Mouse (Mus musculus) midbrain, postnatal 0 days (tissue): ENCODE measurements at regions not wholly inside any gene's neighbourhood (a gene's known extent, or its start where the extent isn't known, plus 50 kb on each side); places are given as distances from the start of the nearest gene placed in this dataset.

Experiments used
- ATAC-seq: fragments of 200-750 bp; cut with Nextera tagmentation; 2 replicates; pipeline ENCODE4 v1.8.0; 2017; ENCODE audit warnings: moderate number of reproducible peaks, mild to moderate bottlenecking, moderate TSS enrichment, moderate library complexity; ENCODE audit not compliant: low FRiP score
- DNase-seq: peaks from one replicate; pipeline ENCODE4 v3.0.0-alpha.2; 2015; ENCODE audit warnings: low spot score
- H3K27ac ChIP-seq: fragments of 300-500 bp; sonication (generic); 2 replicates; pipeline ENCODE4 v1.5.1; 2014; ENCODE audit warnings: low read depth, mild to moderate bottlenecking, low read length, mixed read lengths
- H3K27me3 ChIP-seq: fragments of 300-500 bp; sonication (generic); 2 replicates; pipeline ENCODE4 v1.6.1; 2014; ENCODE audit warnings: low read length, control low read depth, mixed read lengths; ENCODE audit not compliant: insufficient read depth
- H3K36me3 ChIP-seq: fragments of 300-500 bp; sonication (generic); 2 replicates; pipeline ENCODE4 v1.6.1; 2014; ENCODE audit warnings: low read length, control low read depth, mixed read lengths; ENCODE audit not compliant: insufficient read depth
- H3K4me1 ChIP-seq: fragments of 300-500 bp; sonication (generic); 2 replicates; pipeline ENCODE4 v1.6.1; 2014; ENCODE audit warnings: mild to moderate bottlenecking, control low read depth, antibody characterized with exemption, low read length, mixed read lengths; ENCODE audit not compliant: insufficient read depth
- H3K4me2 ChIP-seq: fragments of 300-500 bp; sonication (generic); 2 replicates; pipeline ENCODE4 v1.6.1; 2014; ENCODE audit warnings: low read depth, mild to moderate bottlenecking, low read length, mixed read lengths; ENCODE audit not compliant: poor library complexity, severe bottlenecking
- H3K4me3 ChIP-seq: fragments of 300-500 bp; sonication (generic); 2 replicates; pipeline ENCODE4 v1.5.1; 2014; ENCODE audit warnings: low read depth, mild to moderate bottlenecking, low read length, moderate library complexity
- H3K9ac ChIP-seq: fragments of 300-500 bp; sonication (generic); replicated peaks from 2 replicates; pipeline ENCODE4 v1.6.1; 2014; ENCODE audit warnings: mild to moderate bottlenecking, low read length, moderate library complexity, mixed read lengths; ENCODE audit not compliant: poor library complexity, severe bottlenecking
- H3K9me3 ChIP-seq: fragments of 300-500 bp; sonication (generic); 2 replicates; pipeline ENCODE4 v1.6.1; 2016; ENCODE audit warnings: low read length, control low read depth
- CTCF ChIP-seq: IDR thresholded peaks from 2 replicates; pipeline ENCODE4 v1.5.1; 2016; ENCODE audit warnings: antibody characterized with exemption, mild to moderate bottlenecking
- WGBS: fragments of 180-500 bp; shearing (Covaris S2); extraction: QIAGEN DNeasy Blood & Tissue Kit; methylation state at CpG from one replicate; pipeline ENCODE4 v1.1.7; 2014; 5-methylcytosine and 5-hydroxymethylcytosine counted together

DNA sequence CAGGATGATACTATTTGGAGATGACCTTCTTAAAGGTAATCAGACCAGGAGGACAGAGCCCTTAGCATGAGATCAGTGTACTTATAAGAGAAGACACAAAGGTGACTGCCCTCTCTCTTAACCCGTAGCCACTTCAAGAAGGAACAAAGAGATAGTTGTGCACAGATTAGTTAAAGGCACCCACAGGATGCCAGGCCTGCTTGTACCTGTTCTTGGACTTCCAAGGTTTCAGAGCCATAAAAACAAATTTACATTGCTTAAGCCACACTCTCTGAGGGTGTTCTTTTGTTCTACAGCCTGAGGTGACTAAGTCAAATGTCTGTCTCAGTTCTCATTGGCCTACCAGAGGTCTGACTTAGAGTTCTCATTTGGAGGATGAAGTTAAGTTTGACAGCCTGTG lies 90.1 kb downstream of the Rchy1 start:
- 80% methylated on average over 1 of the region's 1 CpGs for WGBS
- no peaks in the 10 kb centered on the region for H3K9me3 ChIP-seq
- H3K9ac ChIP-seq = no peak overlapping the region
- no peak overlapping the region for H3K4me3 ChIP-seq
- no peaks in the 10 kb centered on the region for H3K27me3 ChIP-seq
- no peaks in the 10 kb centered on the region for H3K4me1 ChIP-seq
- H3K27ac ChIP-seq = no peak overlapping the region
- no peaks in the 10 kb centered on the region for H3K36me3 ChIP-seq
- no peak overlapping the region for H3K4me2 ChIP-seq
- no peak for ATAC-seq
- TF ChIP-seq CTCF = no peak
- no peak for DNase-seq

DNA sequence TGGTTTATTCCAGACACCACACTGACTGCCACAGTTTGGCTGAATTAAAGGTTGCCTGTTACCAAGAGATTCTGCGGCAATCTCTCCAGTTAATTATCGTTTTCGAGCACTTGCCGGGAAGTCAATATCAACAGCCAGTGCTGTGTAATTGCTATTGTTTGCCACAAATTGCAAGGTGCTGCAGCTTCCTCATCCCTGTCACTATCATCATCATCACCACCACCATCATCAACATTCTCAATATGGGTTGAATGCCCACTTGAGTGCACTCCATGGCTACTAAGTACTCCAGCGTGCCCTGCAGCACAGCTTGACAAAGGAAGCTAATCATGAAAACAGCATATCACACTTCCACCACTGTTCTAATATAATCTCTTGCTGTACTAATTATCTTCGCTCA lies 93.1 kb downstream of the Rchy1 start:
- DNase-seq (no peak), ATAC-seq (no peak)

DNA sequence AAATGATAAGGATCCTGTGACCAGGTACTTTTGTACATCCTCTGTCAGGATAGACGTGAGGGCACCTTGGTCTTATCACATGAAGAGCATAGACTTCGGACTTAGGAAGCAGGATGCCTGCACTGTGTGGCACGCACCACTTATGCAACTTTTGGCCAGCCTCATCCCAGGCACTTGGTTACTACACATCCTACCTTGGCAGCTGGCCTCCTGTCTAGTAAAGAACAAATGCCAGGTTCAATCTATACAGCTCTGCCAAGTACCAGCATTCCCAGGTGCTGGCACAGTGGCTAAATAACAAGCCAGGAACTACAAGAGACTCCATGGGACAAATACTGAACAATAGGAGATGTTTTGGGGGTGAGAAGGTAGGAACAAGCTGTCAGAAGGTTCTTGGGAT lies 96.7 kb downstream of the Rchy1 start:
- Histone ChIP-seq H3K4me1 (no peaks in the 10 kb centered on the region), H3K27me3 (no peaks in the 10 kb centered on the region), H3K27ac (no peak overlapping the region), H3K4me3 (no peak overlapping the region), H3K9me3 (no peaks in the 10 kb centered on the region), H3K4me2 (no peak overlapping the region), H3K36me3 (no peaks in the 10 kb centered on the region), H3K9ac (no peak overlapping the region)
- ATAC-seq (no peak), DNase-seq (no peak)
- no peak for TF ChIP-seq CTCF
- WGBS = 93% methylated on average over 3 of the region's 3 CpGs

More for the DNA sequence above, 93.1 kb downstream of the Rchy1 start:
- Histone ChIP-seq H3K4me1 (no peaks in the 10 kb centered on the region), H3K4me2 (no peak overlapping the region), H3K9me3 (no peaks in the 10 kb centered on the region), H3K9ac (no peak overlapping the region), H3K4me3 (no peak overlapping the region), H3K36me3 (no peaks in the 10 kb centered on the region), H3K27me3 (no peaks in the 10 kb centered on the region), H3K27ac (no peak overlapping the region)
- 86% methylated on average over 6 of the region's 6 CpGs for WGBS
- TF ChIP-seq CTCF = no peak

DNA sequence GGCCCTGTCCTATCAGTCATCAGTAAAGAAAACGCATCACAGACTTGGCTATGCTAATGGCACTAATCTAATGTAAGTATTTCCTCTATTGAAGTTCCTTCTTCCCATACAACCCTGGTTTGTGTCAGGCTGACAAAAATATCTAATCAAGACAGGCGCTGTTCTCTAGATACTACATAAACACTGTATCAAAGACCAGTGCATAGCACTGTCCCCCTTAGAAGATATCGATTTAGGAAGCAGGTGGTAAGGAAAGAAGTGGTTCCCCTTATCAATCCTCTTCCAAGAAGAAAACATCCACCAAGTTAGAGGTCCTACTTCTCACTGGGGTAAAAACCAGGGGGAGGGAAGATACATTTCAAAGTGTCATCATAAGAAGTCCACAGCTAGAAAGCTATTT lies 97.5 kb downstream of the Rchy1 start:
- H3K27ac ChIP-seq = no peak overlapping the region
- H3K9me3 ChIP-seq = no peaks in the 10 kb centered on the region
- no peak overlapping the region for H3K4me3 ChIP-seq
- ATAC-seq = no peak
- no peak overlapping the region for H3K4me2 ChIP-seq
- WGBS = 92% methylated on average over 3 of the region's 3 CpGs
- TF ChIP-seq CTCF = no peak
- DNase-seq = no peak
- H3K9ac ChIP-seq = no peak overlapping the region
- H3K4me1 ChIP-seq = no peaks in the 10 kb centered on the region
- no peaks in the 10 kb centered on the region for H3K27me3 ChIP-seq
- H3K36me3 ChIP-seq = no peaks in the 10 kb centered on the region

DNA sequence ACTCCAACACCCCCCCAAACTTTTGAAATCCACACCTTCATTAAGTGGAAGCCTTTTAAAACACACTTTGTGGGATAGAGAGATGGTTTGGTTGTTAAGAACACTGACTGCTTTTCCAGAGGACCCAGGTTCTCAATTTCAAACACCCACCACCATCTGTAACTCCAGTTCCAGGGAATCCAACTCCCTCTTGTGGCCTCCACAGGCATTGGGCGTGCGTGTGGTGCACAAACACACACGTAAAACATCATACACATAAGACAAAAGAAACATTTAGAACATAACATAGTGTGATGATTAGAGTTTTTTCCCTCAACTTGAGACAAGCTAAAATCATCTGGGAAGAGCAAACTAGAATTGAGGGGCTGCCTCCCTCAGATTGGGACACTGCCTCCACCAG lies 100.0 kb downstream of the Rchy1 start:
- H3K36me3 ChIP-seq = no peaks in the 10 kb centered on the region
- no peak overlapping the region for H3K4me3 ChIP-seq
- H3K9me3 ChIP-seq = no peaks in the 10 kb centered on the region
- H3K4me2 ChIP-seq = no peak overlapping the region
- peak; percentile 22; the same call in 1 of the 2 replicates for TF ChIP-seq CTCF
- no peaks in the 10 kb centered on the region for H3K27me3 ChIP-seq
- ATAC-seq = no peak
- H3K4me1 ChIP-seq = no peaks in the 10 kb centered on the region
- no peak overlapping the region for H3K9ac ChIP-seq
- no peak for DNase-seq
- 97% methylated on average over 3 of the region's 3 CpGs for WGBS
- no peak overlapping the region for H3K27ac ChIP-seq

DNA sequence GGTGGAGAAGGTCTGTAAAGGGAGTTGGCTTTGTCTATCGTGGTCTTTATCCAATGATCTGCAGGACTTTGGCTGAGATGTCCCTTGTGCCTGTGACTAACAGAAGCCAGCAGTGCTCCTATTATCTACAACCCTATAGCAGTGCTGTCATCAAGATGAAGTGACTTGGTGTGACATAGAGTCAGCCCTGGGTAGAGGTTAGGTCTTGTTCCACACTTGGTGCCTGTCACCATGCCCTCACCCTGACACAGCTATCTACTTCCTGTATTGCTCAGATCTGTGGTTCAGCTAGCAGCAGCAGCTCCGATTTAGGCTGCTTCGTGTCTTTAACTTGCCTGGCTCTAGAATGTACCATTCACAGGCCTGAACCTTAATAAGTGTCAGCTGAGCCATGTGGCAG lies 100.6 kb downstream of the Rchy1 start:
- H3K36me3 ChIP-seq = no peaks in the 10 kb centered on the region
- H3K27me3 ChIP-seq = no peaks in the 10 kb centered on the region
- no peak overlapping the region for H3K4me3 ChIP-seq
- H3K9ac ChIP-seq = no peak overlapping the region
- H3K9me3 ChIP-seq = no peaks in the 10 kb centered on the region
- DNase-seq (no peak), ATAC-seq (no peak)
- no peak overlapping the region for H3K27ac ChIP-seq
- WGBS = 91% methylated on average over 3 of the region's 3 CpGs
- TF ChIP-seq CTCF = no peak
- H3K4me2 ChIP-seq = no peak overlapping the region
- H3K4me1 ChIP-seq = no peaks in the 10 kb centered on the region
